Mouse (Mus musculus) heart, postnatal 25 days (tissue): Measurements from ENCODE around the gene Smtnl2. TPM values are rescaled to one million over a fixed set of nuclear protein-coding genes. Genes with fewer than 3 reads are reported as not detected.
A peak's percentile ranks its signal among the peaks of the same experiment; 100 is the strongest.

Experiments
- DNase-seq: peaks from one replicate; pipeline ENCODE4 v3.0.0; 2022; ENCODE audit warnings: low spot score
- intact Hi-C: fragments of 180-260 bp; cut with DNase I; formaldehyde crosslinking; loops from one replicate; pipeline ENCODE4 v1.15.1; 2025
- total RNA-seq, 2 experiments: library from RNA; stranded (reverse); gene quantifications; 2 replicates each; pipeline ENCODE4 v1.2.3; 2021

Gene Smtnl2
- total RNA-seq, 2 experiments from 2014 or later = 19.0 to 21.6 TPM

- no peak for DNase-seq
- intact Hi-C loops = no loop called here
These were observed 4.4 kb downstream of the Smtnl2 start for GRCm38 (mm10) chr11:72407081-72407480.

GRCm38 (mm10) chr11:72406079-72406675 lies 5.3 kb downstream of the Smtnl2 start:
- intact Hi-C loops = no loop called here
- DNase-seq = no peak

DNA sequence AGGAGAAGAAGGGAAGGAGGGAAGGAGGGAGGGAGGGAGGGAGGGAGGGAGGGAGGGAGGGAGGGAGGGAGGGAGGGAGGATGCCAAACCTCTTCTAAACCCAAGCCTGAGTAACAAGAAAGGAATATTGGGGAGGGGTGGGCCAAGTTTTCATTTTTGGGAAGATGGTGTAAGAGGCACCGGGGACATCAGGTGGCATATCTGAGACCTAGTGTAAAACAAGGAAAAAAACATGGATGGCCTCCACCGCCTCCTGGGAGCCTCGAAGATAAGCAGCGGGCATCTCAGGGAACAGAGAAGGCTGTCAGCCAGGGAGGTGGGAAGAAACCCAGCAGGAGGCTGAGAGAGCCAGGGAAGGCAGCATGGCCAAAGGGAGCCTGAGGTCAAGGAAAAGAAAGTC lies 6.0 kb downstream of the Smtnl2 start:
- intact Hi-C loops = no loop called here
- DNase-seq = no peak

DNA sequence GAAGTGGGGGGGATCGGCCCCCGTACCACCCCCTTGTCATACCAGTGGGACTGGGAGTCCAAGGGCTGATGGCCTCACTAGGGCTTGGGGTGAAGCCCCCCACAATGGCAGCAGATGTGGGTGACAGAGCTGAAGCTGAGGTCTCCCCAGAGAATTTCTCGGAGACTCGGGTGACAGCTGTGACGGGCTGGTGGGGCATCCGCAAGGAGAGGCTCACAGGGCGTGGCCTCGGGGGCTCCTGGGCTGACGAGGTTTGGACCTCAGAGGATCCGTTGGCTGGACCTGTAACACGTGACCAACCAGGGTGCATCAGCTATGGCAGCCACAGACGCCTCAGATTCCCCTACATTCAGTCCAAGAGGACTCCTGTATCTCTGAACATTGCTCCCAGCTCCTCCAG lies 8.5 kb downstream of the Smtnl2 start:
- no peak for DNase-seq
- intact Hi-C loops = no loop called here

DNA sequence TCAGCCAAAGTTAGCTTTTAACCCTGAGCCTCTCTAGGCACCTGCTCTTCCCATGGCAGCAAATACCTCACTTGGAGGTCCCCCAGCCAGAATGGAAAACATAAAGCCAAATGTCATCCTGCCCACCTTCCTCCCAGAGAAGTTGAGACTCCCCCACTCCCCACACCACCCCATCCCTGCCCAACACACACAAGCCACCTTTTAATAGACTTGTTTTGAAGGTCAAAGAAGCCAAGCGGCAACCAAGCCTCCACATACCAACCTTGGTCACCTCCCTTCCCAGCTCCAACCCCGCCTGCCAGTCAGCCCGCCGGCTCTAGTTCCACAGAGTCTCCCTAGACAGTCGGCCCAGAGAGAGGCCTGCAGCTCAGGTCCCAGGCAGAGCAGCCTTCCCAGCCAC lies 9.5 kb downstream of the Smtnl2 start:
- no peak for DNase-seq
- intact Hi-C loops = no loop called here

DNA sequence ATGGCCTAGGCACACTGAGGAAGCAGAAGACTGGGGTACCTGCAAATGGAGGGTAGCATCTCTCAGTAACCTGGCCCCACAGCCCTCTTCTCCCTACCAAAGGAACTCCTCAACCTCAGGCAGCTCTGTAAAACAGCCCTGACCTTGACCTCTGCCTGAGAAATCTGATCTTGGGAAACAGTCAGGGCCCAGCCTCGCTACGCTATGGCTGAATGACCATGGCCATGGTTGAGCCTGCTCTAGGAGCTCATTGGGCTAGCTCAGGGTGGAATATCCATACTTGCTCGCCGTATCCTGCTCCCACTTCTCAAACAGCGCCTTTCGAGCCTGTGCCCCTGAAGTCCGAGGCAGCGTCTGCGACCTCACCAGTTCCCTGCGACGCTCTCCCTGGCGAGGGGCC lies 10.4 kb downstream of the Smtnl2 start:
- intact Hi-C loops = no loop called here
- DNase-seq = no peak

DNA sequence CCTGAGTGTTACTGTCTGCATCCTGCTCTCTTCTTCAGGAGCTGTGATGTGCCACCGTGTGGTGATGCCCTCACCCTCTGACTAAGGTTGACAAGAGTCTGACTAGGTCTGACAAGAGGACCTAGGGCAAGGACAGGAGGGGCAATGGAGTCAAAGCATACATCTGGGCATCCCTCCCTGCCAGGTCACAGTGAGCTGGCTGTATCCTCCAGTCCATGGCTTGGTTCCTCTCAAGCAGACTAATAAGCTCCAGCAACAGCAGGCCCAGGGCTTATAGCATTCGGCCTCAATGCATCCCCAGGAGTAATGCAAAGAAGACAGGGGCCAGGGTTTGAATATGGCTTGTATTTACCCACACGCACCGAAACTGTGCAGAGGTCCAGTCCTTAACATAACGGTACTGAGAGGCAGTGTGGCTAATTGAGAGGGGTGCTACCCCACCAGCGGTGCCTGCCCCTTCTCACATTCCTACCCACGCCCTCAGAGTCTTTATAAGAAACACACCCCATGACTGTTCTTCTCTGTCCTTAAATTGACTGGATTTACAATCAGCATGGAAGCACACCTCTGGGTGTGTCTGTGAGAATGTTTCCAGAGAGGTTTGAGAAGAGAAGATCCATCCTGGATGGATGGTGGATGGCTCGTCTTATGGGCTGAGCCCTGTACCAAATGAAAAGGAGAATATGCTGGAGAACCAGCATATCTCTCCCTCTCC lies 13.5 kb downstream of the Smtnl2 start:
- intact Hi-C loops = loop anchor here (2.0 kb wide), 1 partner anchor 13 kb away; the partner anchor contains the start of gene Smtnl2
- no peak for DNase-seq

DNA sequence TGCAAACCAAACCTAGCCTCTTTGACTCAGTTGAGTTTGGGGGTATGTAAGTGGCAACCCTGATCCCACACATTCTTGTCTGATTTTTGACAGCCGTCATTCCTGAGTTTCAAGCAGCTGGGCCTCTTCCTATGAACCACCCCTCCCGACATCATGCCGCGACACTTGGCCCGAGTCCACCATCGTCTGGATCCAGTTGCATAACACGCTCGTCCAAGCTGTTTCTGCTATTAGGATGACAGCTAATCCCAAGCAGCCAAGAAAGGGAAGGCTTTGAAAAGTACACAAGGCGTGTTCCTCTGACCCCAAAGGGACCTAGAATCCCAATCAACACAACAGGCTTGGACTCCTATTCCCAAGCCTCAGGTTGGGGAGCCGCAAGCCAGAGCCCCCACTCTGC lies 14.4 kb downstream of the Smtnl2 start:
- intact Hi-C loops = loop anchor here (2.0 kb wide), 1 partner anchor 14 kb away; the partner anchor contains the start of gene Smtnl2

GRCm38 (mm10) chr11:72396621-72397020 lies 14.9 kb downstream of the Smtnl2 start:
- DNase-seq = peak; percentile 70
- intact Hi-C loops = loop anchor here (2.0 kb wide), 1 partner anchor 14 kb away; the partner anchor contains the start of gene Smtnl2

More for the DNA sequence above, 14.4 kb downstream of the Smtnl2 start:
- peak; percentile 86 for DNase-seq

DNA sequence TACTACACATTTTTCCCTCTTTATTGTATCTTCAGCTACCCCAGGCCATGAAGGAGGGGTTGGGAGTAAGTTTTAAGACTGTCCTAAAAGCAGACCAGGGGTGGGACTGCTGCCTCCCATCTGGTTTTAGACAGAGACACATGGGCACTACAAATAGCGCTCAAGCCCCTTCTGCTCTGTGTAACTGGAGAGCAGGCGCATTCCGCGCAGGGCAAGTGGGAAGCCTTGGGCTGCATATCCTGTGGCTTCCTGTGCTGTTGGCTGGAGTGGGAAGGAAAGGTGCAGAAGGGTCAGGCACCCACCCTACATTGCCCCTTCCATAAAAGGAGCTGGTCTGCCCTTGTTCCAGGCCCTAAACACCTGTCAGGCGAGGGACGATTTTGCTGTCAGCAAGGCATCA lies 15.9 kb downstream of the Smtnl2 start:
- DNase-seq = no peak
- intact Hi-C loops = loop anchor here (2.0 kb wide), 1 partner anchor 15 kb away; the partner anchor contains the start of gene Smtnl2

- DNase-seq = no peak
- intact Hi-C loops = no loop called here
These were observed 16.8 kb downstream of the Smtnl2 start for GRCm38 (mm10) chr11:72394694-72395093.

DNA sequence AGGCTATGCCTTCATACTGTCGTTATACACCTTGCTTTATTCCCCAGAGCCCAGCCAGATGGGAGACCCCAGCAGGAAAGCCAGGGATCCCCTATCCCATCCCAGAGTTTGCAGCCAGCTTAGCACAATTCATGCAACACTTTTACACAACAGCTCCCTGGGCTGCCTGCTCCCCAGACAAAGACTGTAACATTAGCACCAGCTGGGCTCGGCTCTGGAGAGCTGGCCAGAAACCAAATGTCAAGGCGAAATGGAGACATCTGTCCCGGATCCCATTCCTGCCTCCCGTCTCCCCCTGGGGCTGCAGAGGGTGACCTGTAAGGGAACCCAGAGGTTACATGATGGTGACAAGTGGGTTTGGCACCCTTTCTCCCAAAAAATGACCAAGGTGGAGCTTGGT lies 17.8 kb downstream of the Smtnl2 start:
- peak; percentile 36 for DNase-seq
- intact Hi-C loops = no loop called here

- intact Hi-C loops = no loop called here
- no peak for DNase-seq
These were observed 18.3 kb downstream of the Smtnl2 start for GRCm38 (mm10) chr11:72393243-72393642.

DNA sequence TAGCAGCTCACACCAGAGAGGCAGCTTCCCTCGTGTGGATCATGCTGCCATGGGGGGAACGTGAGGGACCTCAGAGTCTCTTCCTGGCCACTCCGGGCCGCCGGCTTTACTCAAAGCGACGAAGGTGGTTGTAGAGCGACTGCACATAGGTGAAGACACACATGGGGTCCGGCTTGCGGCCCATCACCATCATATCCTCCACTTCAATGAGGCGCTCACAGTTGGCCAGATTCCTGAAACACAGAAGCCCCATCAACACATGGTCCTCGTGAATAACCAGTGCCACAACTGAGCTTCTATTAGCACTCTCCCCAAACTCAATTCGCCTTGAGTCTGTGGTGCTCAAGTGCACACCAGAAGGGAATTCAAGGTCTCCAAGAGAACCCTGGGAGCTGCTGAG lies 20.3 kb downstream of the Smtnl2 start:
- intact Hi-C loops = no loop called here
- no peak for DNase-seq

DNA sequence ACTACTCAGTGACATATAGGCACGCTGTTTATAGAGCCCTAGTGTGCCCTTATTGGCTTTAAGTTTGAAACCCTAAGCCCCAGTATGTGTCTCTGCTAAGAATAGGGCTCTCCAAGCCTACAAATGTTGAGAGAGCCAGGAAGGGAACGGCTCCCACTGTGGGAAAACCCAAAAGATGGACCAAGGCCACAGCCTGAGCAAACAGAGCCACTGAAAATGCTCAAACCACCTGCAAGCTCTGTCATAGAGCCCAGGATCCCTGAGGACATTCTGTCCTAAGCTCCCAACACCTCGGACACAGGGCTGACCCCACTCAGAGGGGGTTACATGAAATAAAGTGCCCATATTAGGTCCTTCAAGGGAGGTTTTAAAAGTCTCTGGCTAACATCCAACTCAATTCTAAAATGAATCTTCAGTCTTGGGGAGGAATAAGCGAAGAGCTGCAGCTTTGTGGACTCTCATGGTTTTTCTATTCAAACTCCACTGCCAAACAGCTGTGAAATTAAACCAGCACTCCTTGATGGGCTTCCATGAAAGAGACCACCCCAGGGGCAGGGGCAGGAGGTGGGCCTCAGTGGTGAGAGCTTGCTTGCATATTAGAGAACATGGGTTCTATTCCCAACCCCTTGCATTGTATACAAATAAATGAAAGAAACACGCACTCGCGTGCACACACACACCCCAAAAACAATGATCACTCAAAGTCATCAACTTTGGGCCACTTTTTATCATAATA lies 21.9 kb downstream of the Smtnl2 start:
- DNase-seq = no peak
- intact Hi-C loops = no loop called here

DNA sequence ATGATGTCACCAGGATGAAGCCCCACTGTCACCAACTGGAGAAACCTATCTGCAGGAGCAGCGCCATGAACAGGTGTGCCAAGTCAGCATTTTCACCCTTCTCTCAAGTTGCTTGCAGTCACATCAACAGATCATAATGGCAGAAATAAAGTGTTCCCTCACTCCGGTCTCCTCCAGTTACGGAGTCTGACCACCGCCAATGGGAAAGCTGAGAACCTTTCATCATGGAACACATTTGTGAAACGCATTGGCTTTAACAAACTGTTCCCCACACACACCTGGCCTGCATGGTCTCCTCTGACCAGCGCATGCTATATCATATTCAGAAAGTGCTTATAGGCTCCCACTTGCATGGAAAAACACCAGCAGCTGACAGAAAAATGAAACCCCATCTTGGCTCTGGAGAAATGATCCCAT lies 23.4 kb downstream of the Smtnl2 start:
- intact Hi-C loops = no loop called here
- DNase-seq = no peak

DNA sequence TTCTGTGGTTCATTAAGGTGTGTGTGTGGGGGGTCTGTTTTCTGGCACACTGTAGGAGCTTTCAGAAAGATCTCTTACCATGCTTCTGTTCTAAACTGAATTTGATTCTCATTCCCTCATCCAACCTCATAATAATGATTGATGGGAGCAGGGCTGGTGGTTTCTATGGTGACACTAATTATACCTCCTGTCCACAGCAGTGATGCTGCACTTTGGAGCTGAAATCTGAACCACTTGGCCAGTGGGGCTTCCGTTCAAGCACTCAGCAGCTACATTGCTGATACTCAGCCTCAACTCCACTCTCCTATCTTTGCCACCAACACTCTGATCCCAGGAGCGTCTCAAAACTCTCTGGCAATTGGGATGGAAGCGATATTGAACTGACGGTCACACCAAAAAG lies 32.2 kb downstream of the Smtnl2 start:
- DNase-seq = no peak
- intact Hi-C loops = no loop called here

GRCm38 (mm10) chr11:72378222-72378621 lies 33.3 kb downstream of the Smtnl2 start:
- DNase-seq = no peak
- intact Hi-C loops = no loop called here

DNA sequence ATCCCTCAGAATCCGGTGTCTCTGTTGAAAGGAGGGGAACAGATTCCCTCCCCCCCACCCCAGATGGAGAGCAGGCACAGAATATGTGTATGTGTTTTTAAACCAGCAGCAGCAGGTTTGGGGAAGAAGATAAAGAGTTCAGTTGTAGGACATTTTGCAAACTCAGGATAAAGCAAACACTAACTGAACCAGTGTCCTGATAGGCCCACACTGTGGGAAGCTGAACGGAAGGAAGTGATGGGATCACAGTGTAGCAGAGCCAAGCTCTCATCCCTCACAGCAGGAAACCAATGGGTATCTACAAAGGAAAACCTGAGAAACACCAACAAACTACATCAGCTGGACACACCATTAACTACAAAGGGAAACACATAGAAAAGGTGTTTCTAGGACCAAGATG lies 35.0 kb downstream of the Smtnl2 start:
- intact Hi-C loops = no loop called here

GRCm38 (mm10) chr11:72369904-72370672 lies 41.4 kb downstream of the Smtnl2 start:
- no peak for DNase-seq
- intact Hi-C loops = loop anchor here (1.0 kb wide), 1 partner anchor 57 kb away; no protein-coding TSS in a partner anchor

More for the DNA sequence above, 35.0 kb downstream of the Smtnl2 start:
- DNase-seq = no peak
